Mouse (Mus musculus) embryo, embryonic 10.5 days (tissue): ENCODE data around the gene Inpp5d.

Experiments used
- DNase-seq: peaks from one replicate; pipeline ENCODE4 v3.0.0-alpha.2; 2015; ENCODE audit warnings: low spot score

The Inpp5d gene

DNA sequence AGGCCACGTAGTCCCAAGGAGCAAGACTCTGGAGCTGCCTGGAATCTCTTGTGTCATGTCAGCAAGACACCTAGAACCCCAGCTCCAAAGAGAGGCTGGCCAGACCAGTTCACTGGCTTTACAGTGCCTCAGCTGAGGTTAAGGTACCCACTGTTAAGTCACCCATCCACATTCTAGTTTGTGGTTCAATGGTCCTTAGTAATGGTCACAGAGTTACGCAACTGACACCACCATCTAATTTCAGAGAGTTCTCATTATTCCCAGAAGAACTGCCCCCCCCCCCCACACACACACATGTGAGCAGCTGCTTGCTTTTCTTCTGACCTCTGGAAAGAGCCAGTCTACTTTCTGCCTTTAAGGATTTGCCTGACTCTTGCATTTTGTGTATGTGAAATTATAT lies 4.7 kb downstream of the Inpp5d start:
- DNase-seq: no peak

DNA sequence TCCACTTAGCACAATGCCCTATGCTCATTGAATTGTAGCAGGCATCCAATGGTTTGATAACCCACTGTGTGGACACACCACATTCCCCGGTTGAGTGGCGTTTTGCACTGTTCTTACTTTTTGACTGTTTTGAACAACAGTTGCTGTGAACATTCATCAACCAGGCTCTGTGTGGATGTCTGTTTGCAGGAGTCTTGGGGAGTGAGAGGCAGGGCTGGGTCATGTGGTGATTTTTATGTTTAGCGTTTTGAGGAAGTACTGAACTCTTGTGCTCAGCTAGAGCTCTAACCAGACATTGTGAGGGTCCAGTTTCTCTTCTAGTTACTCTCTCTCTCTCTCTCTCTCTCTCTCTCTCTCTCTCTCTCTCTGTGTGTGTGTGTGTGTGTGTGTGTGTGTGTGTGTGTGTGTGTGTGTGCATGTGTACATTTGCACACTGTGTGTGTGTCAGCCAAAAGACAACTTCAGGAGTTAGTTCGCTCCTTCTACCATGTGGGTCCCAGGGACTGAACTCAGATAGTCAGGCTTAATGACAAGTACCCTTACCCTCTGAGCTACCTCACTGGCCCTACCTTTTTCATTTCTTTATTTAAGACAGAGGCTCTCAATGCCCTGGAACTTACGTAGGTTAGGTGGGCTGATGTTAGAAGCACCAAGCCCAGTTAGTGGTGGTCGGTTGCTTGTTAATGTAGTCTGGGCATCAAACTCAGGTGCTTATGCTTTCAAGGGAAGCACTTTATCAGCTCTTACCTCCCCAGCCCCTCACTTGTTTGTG lies 5.3 kb downstream of the Inpp5d start:
- DNase-seq: no peak

- no peak for DNase-seq
These were observed 6.2 kb downstream of the Inpp5d start for GRCm38 (mm10) chr1:87626344-87626743.

- DNase-seq: no peak
These were observed 8.0 kb downstream of the Inpp5d start for GRCm38 (mm10) chr1:87628085-87628484.

- DNase-seq: no peak
These were observed 11.5 kb downstream of the Inpp5d start for GRCm38 (mm10) chr1:87631584-87631983.

- DNase-seq: no peak
These were observed 12.1 kb downstream of the Inpp5d start for GRCm38 (mm10) chr1:87632163-87632562.

GRCm38 (mm10) chr1:87636716-87637117 lies 16.6 kb downstream of the Inpp5d start:
- no peak for DNase-seq

- DNase-seq: peak; percentile 27
These were observed 17.2 kb downstream of the Inpp5d start for GRCm38 (mm10) chr1:87637121-87637877.

- DNase-seq: no peak
These were observed 17.9 kb downstream of the Inpp5d start for GRCm38 (mm10) chr1:87637878-87638600.

DNA sequence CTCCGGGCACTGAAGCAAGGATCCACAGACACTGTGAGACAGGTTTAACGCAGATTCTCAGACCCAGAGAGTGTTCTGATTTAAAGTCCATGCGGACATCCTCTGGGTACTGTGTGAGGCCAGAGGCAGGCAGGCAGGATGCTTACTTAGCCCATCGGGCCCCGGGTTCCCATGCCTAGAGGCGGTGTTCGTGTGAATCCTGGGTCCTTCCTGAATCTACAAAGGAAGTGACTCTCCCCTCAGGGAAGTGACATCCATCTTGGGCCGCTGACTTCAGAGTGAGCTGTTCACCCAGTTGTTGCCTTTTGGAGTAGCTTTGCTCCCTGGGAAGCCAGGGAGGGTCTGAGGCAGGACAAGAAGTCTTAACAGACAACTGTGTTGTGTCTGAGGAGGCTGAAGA lies 19.6 kb downstream of the Inpp5d start:
- DNase-seq: no peak

- no peak for DNase-seq
These were observed 20.1 kb downstream of the Inpp5d start for GRCm38 (mm10) chr1:87640165-87640661.

DNA sequence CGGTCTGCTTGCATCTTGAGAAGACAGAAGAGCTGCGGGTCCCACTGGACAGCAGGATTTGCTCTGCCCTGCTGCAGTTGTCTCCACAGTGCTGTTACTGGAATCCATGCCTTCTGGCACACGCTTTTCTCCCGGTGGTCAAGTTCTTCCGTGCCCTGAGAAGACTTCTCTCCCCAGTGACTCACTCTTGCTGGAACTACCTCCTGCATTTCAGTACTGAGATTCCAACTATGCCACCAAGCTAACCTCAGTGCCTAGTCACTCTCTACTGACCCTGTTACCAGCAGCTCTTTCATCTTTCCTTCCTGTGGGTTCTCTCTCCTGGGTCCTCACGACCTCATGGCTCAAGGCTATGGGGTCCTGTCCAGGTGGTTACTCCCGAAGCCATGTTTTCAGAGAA lies 22.9 kb downstream of the Inpp5d start:
- DNase-seq: no peak

- no peak for DNase-seq
These were observed 24.9 kb downstream of the Inpp5d start for GRCm38 (mm10) chr1:87645041-87645440.

DNA sequence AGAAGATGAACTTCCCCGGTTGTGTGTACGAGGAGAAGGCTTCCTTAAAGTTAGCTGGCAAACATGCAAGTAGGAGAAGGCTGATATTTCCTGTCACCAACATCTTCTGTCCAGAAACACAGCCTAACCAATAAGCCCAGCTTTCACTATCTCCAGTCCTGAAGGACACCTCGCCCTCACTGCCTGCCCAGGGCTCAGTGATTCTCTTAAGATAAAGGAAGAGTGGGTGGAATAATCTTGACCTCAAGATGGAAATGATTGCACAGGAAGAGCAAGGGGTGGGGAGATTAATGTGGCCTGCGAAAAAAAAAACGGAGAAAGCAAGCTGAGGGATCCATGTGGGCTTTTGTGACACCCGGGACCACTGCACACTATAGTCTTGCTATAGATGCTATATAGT lies 25.6 kb downstream of the Inpp5d start:
- no peak for DNase-seq

DNA sequence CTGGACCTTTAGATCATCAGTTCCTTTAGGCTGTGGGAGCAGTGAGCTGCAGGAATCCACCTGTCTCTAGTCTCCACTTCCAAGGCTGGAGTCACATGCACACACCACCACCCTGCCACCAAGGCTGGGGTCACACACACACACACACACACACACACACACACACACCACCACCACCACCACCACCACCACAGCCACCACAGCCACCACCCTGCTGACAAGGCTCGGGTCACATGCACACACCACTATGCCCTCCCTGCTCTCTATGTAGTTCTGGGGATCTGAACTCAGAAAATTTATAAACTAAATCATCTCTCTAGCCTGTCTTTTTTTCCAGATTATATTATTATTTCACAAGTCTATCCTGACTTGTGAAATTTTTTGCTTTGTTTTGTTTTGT lies 27.7 kb downstream of the Inpp5d start:
- no peak for DNase-seq

GRCm38 (mm10) chr1:87648657-87649056 lies 28.5 kb downstream of the Inpp5d start:
- no peak for DNase-seq

GRCm38 (mm10) chr1:87649219-87649805 lies 29.2 kb downstream of the Inpp5d start:
- no peak for DNase-seq

DNA sequence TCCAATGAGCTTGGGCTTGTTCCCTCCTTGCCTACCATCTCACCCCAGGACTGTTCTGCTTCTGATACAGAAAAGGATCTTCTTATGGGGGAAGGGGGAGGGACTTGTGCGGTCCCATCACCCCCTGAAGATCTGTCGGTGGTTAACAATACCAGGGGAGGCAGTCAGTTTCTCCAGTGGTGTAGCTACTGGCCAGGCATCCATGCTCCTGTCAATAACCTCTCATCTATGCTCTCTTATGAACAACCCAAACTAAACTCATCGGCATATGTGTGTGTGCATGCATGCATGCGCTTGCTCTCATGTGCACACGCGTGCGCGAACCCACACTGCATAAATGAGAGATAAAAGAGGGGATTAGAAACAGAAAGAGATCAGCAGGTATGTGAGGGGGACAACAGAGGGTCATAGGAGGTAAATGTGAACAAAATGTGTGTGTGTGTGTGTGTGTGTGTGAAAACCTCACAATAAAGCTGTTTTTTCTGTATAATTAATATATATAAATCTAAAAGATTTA lies 29.9 kb downstream of the Inpp5d start:
- DNase-seq: no peak

- DNase-seq: no peak
These were observed 30.5 kb downstream of the Inpp5d start for GRCm38 (mm10) chr1:87650611-87651079.

GRCm38 (mm10) chr1:87651436-87651835 lies 31.3 kb downstream of the Inpp5d start:
- no peak for DNase-seq

- DNase-seq: no peak
These were observed 35.0 kb downstream of the Inpp5d start for GRCm38 (mm10) chr1:87655101-87655500.

DNA sequence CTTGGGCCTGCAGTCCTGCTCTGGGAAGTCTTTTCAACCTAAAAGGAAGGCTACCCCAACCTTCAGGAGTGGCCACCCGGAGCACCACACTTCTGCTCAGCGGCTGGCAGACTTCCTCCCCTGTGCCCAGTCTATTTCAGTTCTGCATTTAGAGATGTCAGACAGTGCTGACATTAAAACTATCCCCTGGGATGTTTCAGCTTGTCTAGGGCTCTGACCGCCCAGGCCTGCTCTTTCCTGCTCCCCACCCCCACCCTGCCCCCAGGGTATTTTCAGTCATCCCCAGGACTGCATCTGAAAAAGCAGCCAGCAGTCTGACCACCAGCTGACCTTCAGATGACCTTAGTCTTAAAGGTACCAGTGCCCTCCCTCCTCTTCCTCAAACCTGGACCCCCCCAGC lies 38.0 kb downstream of the Inpp5d start:
- DNase-seq: no peak
